8 mouse cellular contexts compared by ENCODE assay signal in genomic region chr4:57879804-57880357, GRCm38 (mm10). TPM values are rescaled to one million over a fixed set of nuclear protein-coding genes. Genes with fewer than 3 reads are reported as not detected.
DNase-seq lines count a peak whose midpoint lies in the region; ATAC-seq and TF ChIP-seq lines count a peak whose summit lies in the region.

No protein-coding gene starts in this region.

- no peak for TF ChIP-seq POLR2A in kidney, adult 2 months (IDR thresholded peaks at IDR 0.05; ENCODE audit: low read depth, low read length)

- peaks cover 27% of the 10 kb centered on the region for H3K4me1 ChIP-seq in heart, embryonic 11.5 days (ENCODE audit: control insufficient read depth, insufficient read depth, low read length)
- peaks cover 13% of the 10 kb centered on the region for H3K4me1 ChIP-seq in kidney, adult 2 months (ENCODE audit: control insufficient read depth, insufficient read depth, low read length)
- H3K4me1 ChIP-seq in limb, embryonic 10.5 days: 0 out of 2 replicates have a peak, but pooled peaks cover 3% of the 10 kb centered on the region

- WGBS in heart, embryonic 11.5 days (ENCODE audit: insufficient replicate concordance): 16% methylated on average over 6 of the region's 6 CpGs
- 10% methylated on average over 6 of the region's 6 CpGs for WGBS in kidney, adult 2 months
- WGBS in limb, embryonic 10.5 days: 14% methylated on average over 6 of the region's 6 CpGs

- TF ChIP-seq CTCF in kidney, adult 2 months (conservative IDR thresholded peaks at IDR 0.05; ENCODE audit: insufficient read depth, insufficient read length, low read depth, low read length): peak; percentile 90

- intact Hi-C loops in gastrocnemius, postnatal 36 days (cut with DNase I): loop anchor here (2.0 to 5.0 kb wide), 2 partner anchors 93 to 207 kb away; no protein-coding TSS in a partner anchor

- no peaks in the 10 kb centered on the region for H3K9me3 ChIP-seq in heart, embryonic 11.5 days (replicated peaks; ENCODE audit: control insufficient read depth, low read length)
- H3K9me3 ChIP-seq in limb, embryonic 10.5 days (replicated peaks): no peaks in the 10 kb centered on the region

- no peak overlapping the region for H3K4me3 ChIP-seq in heart, embryonic 11.5 days (ENCODE audit: low read depth, low read length)
- no peak overlapping the region for H3K4me3 ChIP-seq in kidney, adult 2 months (ENCODE audit: insufficient read depth, low read depth, low read length)
- H3K4me3 ChIP-seq in limb, embryonic 10.5 days: no peak overlapping the region

- no peaks in the 10 kb centered on the region for H3K27me3 ChIP-seq in heart, embryonic 11.5 days (ENCODE audit: control insufficient read depth, insufficient read depth, low read length)
- H3K27me3 ChIP-seq in kidney, adult 2 months (replicated peaks; ENCODE audit: control insufficient read depth, insufficient read depth, low read length): no peaks in the 10 kb centered on the region
- no peaks in the 10 kb centered on the region for H3K27me3 ChIP-seq in limb, embryonic 10.5 days (ENCODE audit: low read depth, poor library complexity, severe bottlenecking)

- ATAC-seq in heart, embryonic 11.5 days (replicated peaks; ENCODE audit: insufficient number of reproducible peaks, low FRiP score, low TSS enrichment): no peak
- peak; percentile 86 for ATAC-seq in common myeloid progenitor, adult 5-6 weeks (replicated peaks; ENCODE audit: low read depth, poor library complexity, severe bottlenecking)

- no peak overlapping the region for H3K9ac ChIP-seq in heart, embryonic 11.5 days (ENCODE audit: low read depth, low read length)

- no peak overlapping the region for H3K27ac ChIP-seq in heart, embryonic 11.5 days (ENCODE audit: low read depth, low read length)
- H3K27ac ChIP-seq in kidney, adult 2 months (ENCODE audit: insufficient read depth, low read depth, low read length): no peak overlapping the region
- H3K27ac ChIP-seq in limb, embryonic 10.5 days: no peak overlapping the region

- DNase-seq in heart, adult 18-20 months: peak; percentile 78 to 93
- DNase-seq in gastrocnemius, postnatal 36 days: peak; percentile 68 to 71
- peak; percentile 88 for DNase-seq in kidney, adult 2 months
- peak; percentile 89 for DNase-seq in limb, embryonic 10.5 days (ENCODE audit: low spot score)
- DNase-seq in natural killer cell, adult 2 months (ENCODE audit: low spot score in 2 of 2): peak; percentile 43 to 74
- peak; percentile 65 to 69 for DNase-seq in spleen, postnatal 36 days (ENCODE audit: low spot score in 2 of 2)

- no peak overlapping the region for H3K4me2 ChIP-seq in heart, embryonic 11.5 days

- no peaks in the 10 kb centered on the region for H3K36me3 ChIP-seq in heart, embryonic 11.5 days (ENCODE audit: control insufficient read depth, insufficient read depth, low read length)
- no peaks in the 10 kb centered on the region for H3K36me3 ChIP-seq in kidney, adult 2 months (ENCODE audit: control insufficient read depth, insufficient read depth, low read length)
- peaks cover 25% of the 10 kb centered on the region for H3K36me3 ChIP-seq in limb, embryonic 10.5 days

RNA-seq across cellular contexts. Expression of gene D630039A03Rik, which starts 36.2 kb away (rescaled TPM):
- total RNA-seq in heart, adult 18-20 months (2021): under 1 TPM; 0.17 to 0.23 TPM
- 0.07 and 0.10 TPM in 2 replicates for polyA plus RNA-seq in heart, embryonic 11.5 days (2014; fragmentation: Nextera tagmentation; extraction: Ambion mirVana)
- total RNA-seq in common myeloid progenitor, adult 5-6 weeks (2017): not detected in 2 replicates
- not detected for total RNA-seq in gastrocnemius, postnatal 36 days (2021)
- 17.8 and 19.8 TPM in 2 replicates for polyA plus RNA-seq in kidney, adult 2 months (2012; rRNA removed)
- 0.11 TPM in 1 of 2 replicates, not detected in the other for polyA plus RNA-seq in limb, embryonic 10.5 days (2016; fragmentation: Nextera tagmentation; extraction: Ambion mirVana)
